Mouse (Mus musculus) hindbrain, embryonic 11.5 days (tissue): ENCODE data around the gene Brox. TPM values are rescaled to one million over a fixed set of nuclear protein-coding genes. Genes with fewer than 3 reads are reported as not detected.

ENCODE experiments used
- ATAC-seq: fragments of 200-750 bp; cut with Nextera tagmentation; 2 replicates; pipeline ENCODE4 v1.8.0; 2017; ENCODE audit warnings: mild to moderate bottlenecking, moderate TSS enrichment, moderate library complexity; ENCODE audit not compliant: low FRiP score
- DNase-seq: peaks from one replicate; pipeline ENCODE4 v3.0.0-alpha.2; 2015; ENCODE audit warnings: low spot score
- H3K27ac ChIP-seq: fragments of 300-500 bp; sonication (generic); 2 replicates; pipeline ENCODE4 v1.5.1; 2014; ENCODE audit warnings: mild to moderate bottlenecking, low read depth, low read length
- H3K27me3 ChIP-seq: fragments of 300-500 bp; sonication (generic); 2 replicates; pipeline ENCODE4 v1.6.1; 2014; ENCODE audit warnings: mild to moderate bottlenecking, low read length, moderate library complexity, mixed read lengths; ENCODE audit not compliant: control insufficient read depth, insufficient read depth
- H3K36me3 ChIP-seq: fragments of 300-500 bp; sonication (generic); 2 replicates; pipeline ENCODE4 v1.6.1; 2014; ENCODE audit warnings: mild to moderate bottlenecking, low read length, moderate library complexity, mixed read lengths; ENCODE audit not compliant: control insufficient read depth, insufficient read depth
- H3K4me1 ChIP-seq: fragments of 300-500 bp; sonication (generic); replicated peaks from 2 replicates; pipeline ENCODE4 v1.6.1; 2014; ENCODE audit warnings: low read length, mixed read lengths; ENCODE audit not compliant: control insufficient read depth, insufficient read depth
- H3K4me2 ChIP-seq: fragments of 300-500 bp; sonication (generic); replicated peaks from 2 replicates; pipeline ENCODE4 v1.6.1; 2014; ENCODE audit warnings: mild to moderate bottlenecking, low read depth, low read length
- H3K4me3 ChIP-seq: fragments of 300-500 bp; sonication (generic); 2 replicates; pipeline ENCODE4 v1.5.1; 2014; ENCODE audit warnings: low read depth, low read length
- H3K9ac ChIP-seq: fragments of 300-500 bp; sonication (generic); 2 replicates; pipeline ENCODE4 v1.6.1; 2014; ENCODE audit warnings: low read depth, low read length
- H3K9me3 ChIP-seq: fragments of 300-500 bp; sonication (generic); 2 replicates; pipeline ENCODE4 v1.6.1; 2016; ENCODE audit warnings: low read length; ENCODE audit not compliant: control insufficient read depth
- WGBS: fragments of 180-500 bp; shearing (Covaris S2); extraction: QIAGEN DNeasy Blood & Tissue Kit; methylation state at CpG from one replicate; pipeline ENCODE4 v1.1.7; 2014; 5-methylcytosine and 5-hydroxymethylcytosine counted together
- polyA plus RNA-seq: library from polyadenylated mRNA; unstranded; fragments of >200 nt; fragmentation: Nextera tagmentation; extraction: Ambion mirVana; gene quantifications from 2 replicates; pipeline ENCODE4 v1.2.1, GENCODE M21; 2014

The Brox gene
- polyA plus RNA-seq, 1 experiment from 2014 or later, result 73.1 TPM

DNA sequence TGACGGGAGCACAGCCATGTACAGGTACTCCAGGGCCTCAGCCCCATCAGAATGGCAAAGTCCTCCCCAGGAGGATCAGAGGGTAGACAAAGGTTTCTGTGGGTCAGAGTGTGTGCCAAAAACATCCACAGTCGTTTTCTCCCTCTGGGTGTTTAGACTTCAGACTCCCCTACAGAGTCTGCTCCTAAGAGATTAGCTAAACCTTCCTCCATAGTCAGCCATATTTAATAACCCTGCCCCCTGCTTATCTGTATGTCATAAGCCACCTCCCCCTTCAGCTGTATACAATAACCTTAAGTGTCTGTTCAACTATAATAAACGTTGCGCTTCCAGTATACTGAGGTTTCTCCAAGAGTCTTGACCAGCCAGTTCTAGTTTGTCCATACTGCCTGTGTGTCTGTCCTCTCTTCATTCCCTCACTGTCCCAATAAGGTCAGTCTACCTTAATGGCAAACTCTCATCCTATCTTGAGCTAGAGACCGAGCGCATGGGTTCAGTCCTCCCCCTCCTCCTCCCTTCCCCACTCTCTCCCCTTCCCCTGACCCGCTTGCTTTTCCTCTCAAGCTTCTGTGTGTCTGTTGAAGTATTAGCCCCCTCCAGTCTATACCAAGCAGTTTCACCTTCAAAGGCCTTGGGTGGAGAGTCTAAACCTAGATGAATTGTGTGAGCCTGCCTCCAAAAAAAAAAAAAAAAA is 63.9 kb downstream of the Brox start:
- Histone ChIP-seq H3K4me1 (no peaks in the 10 kb centered on the region), H3K36me3 (no peaks in the 10 kb centered on the region), H3K27me3 (no peaks in the 10 kb centered on the region), H3K4me3 (no peak overlapping the region), H3K4me2 (no peak overlapping the region), H3K27ac (no peak overlapping the region), H3K9ac (no peak overlapping the region), H3K9me3 (no peaks in the 10 kb centered on the region)
- DNase-seq (no peak), ATAC-seq (no peak)
- 88% methylated on average over 7 of the region's 7 CpGs for WGBS

DNA sequence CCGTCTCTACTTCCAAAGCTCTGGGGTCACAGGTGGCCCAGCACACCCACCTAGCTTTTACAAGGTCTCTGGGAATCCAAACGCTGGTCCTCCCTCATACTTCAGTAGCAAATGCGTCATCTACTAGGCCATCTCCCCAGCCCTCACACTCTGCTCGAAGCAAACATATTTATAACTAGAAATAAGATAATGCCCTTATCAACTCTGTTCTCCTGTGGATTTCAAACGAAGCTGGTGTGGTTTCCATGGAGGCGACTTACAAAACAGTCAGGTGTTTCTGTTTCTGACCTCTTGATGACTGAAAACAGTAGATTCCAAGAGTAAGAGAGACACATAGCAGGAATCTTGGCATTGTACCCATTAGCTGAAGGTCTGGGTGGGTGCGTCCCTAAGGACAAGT is 69.6 kb downstream of the Brox start:
- no peak overlapping the region for H3K27ac ChIP-seq
- no peaks in the 10 kb centered on the region for H3K27me3 ChIP-seq
- H3K4me1 ChIP-seq, result no peaks in the 10 kb centered on the region
- no peak overlapping the region for H3K4me3 ChIP-seq
- no peak overlapping the region for H3K9ac ChIP-seq
- no peak overlapping the region for H3K4me2 ChIP-seq
- no peak for DNase-seq
- WGBS, result 87% methylated on average over 7 of the region's 7 CpGs
- H3K36me3 ChIP-seq, result no peaks in the 10 kb centered on the region
- H3K9me3 ChIP-seq, result no peaks in the 10 kb centered on the region
- no peak for ATAC-seq

Other genes starting within 250 kb of the Brox start
- 11.2 and 12.7 TPM in 2 replicates for gene Disp1, start 75.7 kb downstream of the Brox start, polyA plus RNA-seq
- gene Aida, start 679 bp downstream of the Brox start, polyA plus RNA-seq, result 34.9 and 40.9 TPM in 2 replicates
- 97.5 and 97.6 TPM in 2 replicates for gene Mia3, start 72.3 kb upstream of the Brox start, polyA plus RNA-seq
- 18.4 and 20.2 TPM in 2 replicates for gene Taf1a, start 91.7 kb upstream of the Brox start, polyA plus RNA-seq
- gene Hhipl2, start 120.9 kb upstream of the Brox start, polyA plus RNA-seq, result 0.47 and 0.54 TPM in 2 replicates